Mouse (Mus musculus) embryo, embryonic 9.5 days (tissue): ENCODE measurements around the gene Tmem178.
"Not testable (repeated sequence)": the region's sequence is repeated elsewhere in the genome, so short reads cannot be mapped to it uniquely, and the experiment has no call there.

Experiments used
- DNase-seq: peaks from one replicate; pipeline ENCODE4 v3.0.0-alpha.2; 2017; ENCODE audit errors: extremely low spot score

Gene Tmem178

GRCm38 (mm10) chr17:80945510-80945909 is 1.1 kb downstream of the Tmem178 start:
- DNase-seq = not testable (repeated sequence)

- DNase-seq = no peak
Observed at GRCm38 (mm10) chr17:80946091-80946885, 1.9 kb downstream of the Tmem178 start.

DNA sequence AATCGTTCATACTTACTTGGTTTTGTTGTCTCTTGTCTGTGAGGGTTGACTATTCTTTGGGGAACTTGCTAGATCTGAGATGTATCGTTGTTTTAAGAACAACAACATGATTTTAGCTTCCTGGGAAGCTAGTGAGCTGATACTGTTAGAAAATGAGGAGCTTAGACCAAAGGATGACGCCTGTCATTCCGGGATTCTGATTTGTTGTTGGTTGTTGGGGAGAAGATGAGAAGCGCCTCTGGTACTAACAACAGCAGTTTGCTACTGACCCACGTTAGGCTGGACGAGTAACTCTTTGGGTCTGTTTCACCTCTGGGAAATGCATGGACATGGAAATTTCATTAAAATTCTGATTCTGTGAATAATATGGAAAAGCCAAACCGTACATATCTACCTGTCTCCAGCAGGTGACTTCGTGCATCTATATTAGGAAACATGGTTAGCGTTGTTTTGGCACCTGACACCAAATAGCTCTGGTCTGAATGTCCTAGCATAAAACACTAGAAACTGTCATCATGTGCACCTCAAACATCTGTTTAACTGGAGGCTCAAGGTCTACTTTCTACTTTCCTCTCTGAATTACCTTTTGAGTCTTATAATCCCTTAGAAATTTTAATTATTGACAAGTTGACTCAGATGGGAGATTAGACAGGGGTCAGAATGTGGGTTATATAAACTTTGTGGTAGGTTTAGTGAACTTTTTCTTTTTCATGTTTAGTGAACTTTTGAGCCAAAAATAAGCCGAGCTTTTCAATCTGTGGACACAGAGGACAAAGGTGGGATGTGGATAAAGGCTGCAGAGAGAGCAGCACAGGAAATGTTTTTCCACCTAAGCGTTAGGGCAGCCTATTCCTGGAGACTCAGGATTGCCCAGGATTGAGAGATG is 2.9 kb downstream of the Tmem178 start:
- DNase-seq = no peak

DNA sequence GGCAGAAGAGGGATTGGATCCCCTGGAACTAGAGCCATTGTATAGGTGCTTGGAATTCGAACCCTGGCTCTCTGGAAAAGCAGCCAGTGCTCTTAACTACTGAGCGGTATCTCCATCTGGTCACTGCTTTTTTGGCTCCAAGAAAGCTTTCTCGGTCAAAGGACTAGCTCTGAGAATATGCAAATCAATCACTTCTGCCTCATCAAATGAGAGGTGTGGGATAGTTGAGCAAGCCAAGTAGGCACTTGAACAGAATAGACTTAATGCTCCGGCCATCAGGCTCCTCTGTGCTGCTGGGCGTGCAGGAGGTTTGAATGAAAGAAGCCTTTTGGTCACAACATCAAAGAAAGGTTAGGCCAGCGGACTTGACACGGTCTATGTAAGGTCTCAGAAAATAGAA is 5.0 kb downstream of the Tmem178 start:
- DNase-seq = no peak

- no peak for DNase-seq
Observed at GRCm38 (mm10) chr17:80949895-80950294, 5.5 kb downstream of the Tmem178 start.

- no peak for DNase-seq
Observed at GRCm38 (mm10) chr17:80952305-80952704, 7.9 kb downstream of the Tmem178 start.

- DNase-seq = no peak
Observed at GRCm38 (mm10) chr17:80955415-80955814, 11.0 kb downstream of the Tmem178 start.

GRCm38 (mm10) chr17:80955998-80956811 is 11.8 kb downstream of the Tmem178 start:
- DNase-seq = no peak

DNA sequence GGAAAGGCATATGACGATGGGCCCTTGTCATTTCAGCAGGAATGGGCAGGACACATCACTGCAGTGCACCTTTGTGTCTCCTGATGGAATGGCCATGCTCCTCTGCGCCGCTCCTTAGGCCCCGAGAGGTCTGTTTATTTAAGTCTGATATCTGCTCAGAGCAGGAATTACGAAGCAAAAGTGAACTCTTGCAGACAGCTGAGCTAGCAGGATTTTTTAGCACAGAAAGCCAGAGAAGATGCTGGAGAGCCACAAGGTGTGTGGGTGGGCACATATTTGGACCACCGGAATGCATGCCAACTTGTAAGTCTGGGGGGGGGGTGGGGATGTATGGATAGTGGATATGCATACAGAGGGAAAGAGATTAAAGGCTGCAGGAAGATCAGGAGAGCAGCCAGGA is 13.9 kb downstream of the Tmem178 start:
- no peak for DNase-seq

GRCm38 (mm10) chr17:80959840-80960239 is 15.4 kb downstream of the Tmem178 start:
- DNase-seq = no peak

DNA sequence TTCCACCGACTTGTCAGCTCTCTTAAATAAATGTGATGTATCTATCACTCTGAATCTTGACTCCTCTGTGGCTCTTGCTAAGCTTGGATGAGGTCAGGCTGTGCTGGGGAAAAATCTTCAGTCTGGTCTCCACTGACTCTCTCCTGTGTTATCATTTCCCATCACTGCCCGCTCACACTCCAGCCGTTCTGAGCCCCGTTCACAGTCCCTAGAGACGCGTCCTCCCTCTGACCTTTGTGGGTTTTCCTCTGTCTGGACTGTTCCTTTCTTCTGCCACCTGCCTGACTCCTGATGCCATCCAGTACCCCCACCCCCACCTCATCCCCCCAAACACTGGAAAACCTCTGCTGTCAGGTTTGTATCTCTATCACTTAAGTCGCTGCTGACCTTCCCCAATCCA is 23.0 kb downstream of the Tmem178 start:
- DNase-seq = no peak

GRCm38 (mm10) chr17:80969643-80970619 is 25.5 kb downstream of the Tmem178 start:
- peak; percentile 31 for DNase-seq

- no peak for DNase-seq
Observed at GRCm38 (mm10) chr17:80970716-80971115, 26.3 kb downstream of the Tmem178 start.

DNA sequence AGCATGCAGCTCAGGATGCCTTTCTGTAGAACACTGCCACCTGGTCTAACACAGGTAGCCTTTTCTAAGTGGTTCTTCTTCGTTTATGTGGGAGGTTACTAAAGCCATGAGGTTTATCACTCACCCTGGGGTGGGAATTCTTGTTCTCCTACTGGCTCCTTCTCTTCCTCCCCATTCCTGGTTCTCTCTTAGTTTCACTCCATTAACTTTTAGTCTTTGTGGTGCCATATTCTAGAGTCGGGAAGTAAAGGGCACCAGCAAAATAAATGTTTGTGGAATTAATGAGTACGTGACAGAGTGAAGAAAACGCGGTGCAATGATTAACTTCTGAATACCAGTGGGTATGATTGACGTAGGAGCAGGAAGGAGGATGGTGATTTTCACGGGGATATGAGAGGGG is 28.5 kb downstream of the Tmem178 start:
- no peak for DNase-seq

GRCm38 (mm10) chr17:80977245-80977644 is 32.8 kb downstream of the Tmem178 start:
- no peak for DNase-seq

DNA sequence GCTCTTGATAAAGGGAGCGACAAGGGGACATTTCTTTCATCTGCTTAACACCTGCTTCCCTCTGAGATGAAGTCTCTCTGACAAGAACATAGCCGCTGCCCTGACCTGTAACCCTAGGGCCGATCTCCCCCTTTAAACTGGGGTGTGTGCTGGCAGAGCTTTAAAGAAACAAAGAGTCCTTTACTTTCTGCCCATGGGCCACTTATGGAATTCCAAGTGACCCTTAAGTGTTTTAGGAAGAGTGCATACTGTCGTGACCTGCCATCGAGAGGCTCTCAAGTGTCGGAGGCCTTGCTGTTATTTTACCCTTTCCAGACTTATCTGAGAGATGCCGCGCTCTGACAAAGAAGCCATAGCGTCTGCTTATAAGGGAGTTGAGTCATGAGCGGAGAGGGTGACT is 35.7 kb downstream of the Tmem178 start:
- no peak for DNase-seq

DNA sequence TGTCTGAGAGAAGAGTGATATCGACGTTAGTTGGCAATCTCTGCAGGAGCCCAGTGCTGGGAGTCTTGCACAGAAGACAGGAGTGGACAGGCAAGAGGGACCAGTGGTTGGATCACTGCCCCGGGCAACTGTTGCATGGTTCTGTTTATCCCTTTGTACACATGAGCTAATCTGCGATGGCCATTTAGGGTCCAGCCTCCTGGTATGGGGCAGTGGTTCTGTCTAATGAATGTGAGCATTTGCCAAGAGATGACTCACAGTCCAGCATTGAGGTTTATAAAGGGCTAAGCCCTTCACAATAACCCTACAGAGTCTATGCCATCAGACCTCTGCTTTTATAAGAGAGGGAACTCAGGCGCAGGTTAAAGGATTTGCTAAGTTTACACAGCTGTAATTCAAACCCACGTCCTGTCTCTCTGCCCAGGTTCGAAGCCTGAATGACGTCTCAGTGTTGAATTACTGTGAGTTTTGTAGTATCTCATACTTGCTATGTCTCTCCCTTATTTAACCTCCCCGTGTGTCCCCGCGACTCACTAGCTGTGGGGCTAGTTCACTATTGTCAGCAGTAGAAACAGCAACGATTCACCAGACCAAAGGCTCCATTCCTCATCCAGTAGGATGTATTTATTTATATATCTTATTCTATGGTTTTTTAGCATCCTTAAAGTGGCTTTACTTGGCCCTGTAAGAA is 37.4 kb downstream of the Tmem178 start:
- DNase-seq = no peak

- DNase-seq = peak; percentile 75
Observed at GRCm38 (mm10) chr17:80982412-80982787, 38.0 kb downstream of the Tmem178 start.

- no peak for DNase-seq
Observed at GRCm38 (mm10) chr17:80982976-80983375, 38.5 kb downstream of the Tmem178 start.

DNA sequence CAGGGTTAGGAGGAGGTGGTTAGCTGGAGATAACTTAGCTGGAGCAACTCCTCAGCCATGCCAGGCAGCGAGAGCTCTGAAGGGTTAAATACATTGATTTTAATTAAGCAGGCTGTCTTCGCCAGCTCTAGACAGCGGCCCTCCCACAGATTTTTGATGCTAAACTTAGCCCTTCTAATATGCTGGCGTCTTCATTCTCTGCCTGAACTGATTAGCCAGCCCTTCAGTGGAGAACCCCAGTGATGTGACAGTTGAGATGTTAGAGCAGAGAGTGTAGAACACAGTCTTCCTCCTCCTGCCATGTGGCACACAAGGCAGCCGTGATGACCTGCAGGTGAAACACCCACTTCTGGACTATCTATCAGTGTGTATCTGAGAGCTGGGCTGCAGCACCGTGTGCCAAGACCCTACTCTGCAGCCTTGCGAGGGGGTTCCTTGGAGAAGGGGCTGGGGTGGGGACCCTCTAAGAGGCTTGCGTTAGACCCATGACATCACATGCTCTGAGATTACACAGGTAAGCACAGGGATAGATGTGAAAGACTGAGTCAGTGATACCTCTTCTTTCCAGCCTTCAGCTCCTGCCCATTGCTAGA is 47.2 kb downstream of the Tmem178 start:
- DNase-seq = no peak
